Mouse (Mus musculus): ENCODE measurements around the gene Tmem126a. TPM values are rescaled to one million over a fixed set of nuclear protein-coding genes. Genes with fewer than 3 reads are reported as not detected.

Gene Tmem126a
- polyA plus RNA-seq, 1 experiment from 2014 or later, result 39.7 TPM

DNA sequence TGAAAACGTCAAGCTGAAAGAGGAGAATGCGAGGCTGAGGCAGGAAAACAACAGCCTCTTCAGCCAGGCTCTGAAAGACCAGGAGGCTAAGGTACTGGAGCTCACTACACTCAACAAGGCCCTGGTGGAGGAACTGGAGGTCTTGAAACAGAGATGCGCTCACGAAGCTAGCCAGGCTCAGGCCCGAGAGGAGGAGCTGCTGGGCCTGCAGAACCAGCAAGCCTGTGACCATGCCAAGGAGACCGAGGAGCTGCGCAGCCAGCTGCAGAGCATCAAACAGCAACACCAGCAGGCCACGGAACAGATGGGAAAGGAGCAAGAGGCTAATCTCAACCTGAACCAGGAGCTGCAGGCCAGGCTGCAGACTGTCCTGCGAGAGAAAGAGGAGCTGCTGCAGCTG, 30.0 kb downstream of the Tmem126a start:
- 53% methylated on average over 9 of the region's 9 CpGs for WGBS (ENCODE audit: insufficient replicate concordance)
- Histone ChIP-seq H3K27me3 (ENCODE audit: control insufficient read depth, insufficient read depth, low read depth, low read length) (no peaks in the 10 kb centered on the region), H3K9me3 (replicated peaks; ENCODE audit: control insufficient read depth, low read length) (no peaks in the 10 kb centered on the region), H3K4me3 (ENCODE audit: low read depth, low read length) (peak overlapping the region; percentile 42; the same call in 1 of the 2 replicates), H3K4me1 (ENCODE audit: control insufficient read depth, low read depth, low read length) (no peaks in the 10 kb centered on the region), H3K27ac (ENCODE audit: low read length) (no peak overlapping the region), H3K9ac (ENCODE audit: low read depth, low read length) (no peak overlapping the region), H3K4me2 (ENCODE audit: low read depth, low read length) (peak overlapping the region; percentile 63; the same call in 1 of the 2 replicates), H3K36me3 (ENCODE audit: control insufficient read depth, insufficient read depth) (no peaks in the 10 kb centered on the region)
- no peak for ATAC-seq (ENCODE audit: low read depth)

DNA sequence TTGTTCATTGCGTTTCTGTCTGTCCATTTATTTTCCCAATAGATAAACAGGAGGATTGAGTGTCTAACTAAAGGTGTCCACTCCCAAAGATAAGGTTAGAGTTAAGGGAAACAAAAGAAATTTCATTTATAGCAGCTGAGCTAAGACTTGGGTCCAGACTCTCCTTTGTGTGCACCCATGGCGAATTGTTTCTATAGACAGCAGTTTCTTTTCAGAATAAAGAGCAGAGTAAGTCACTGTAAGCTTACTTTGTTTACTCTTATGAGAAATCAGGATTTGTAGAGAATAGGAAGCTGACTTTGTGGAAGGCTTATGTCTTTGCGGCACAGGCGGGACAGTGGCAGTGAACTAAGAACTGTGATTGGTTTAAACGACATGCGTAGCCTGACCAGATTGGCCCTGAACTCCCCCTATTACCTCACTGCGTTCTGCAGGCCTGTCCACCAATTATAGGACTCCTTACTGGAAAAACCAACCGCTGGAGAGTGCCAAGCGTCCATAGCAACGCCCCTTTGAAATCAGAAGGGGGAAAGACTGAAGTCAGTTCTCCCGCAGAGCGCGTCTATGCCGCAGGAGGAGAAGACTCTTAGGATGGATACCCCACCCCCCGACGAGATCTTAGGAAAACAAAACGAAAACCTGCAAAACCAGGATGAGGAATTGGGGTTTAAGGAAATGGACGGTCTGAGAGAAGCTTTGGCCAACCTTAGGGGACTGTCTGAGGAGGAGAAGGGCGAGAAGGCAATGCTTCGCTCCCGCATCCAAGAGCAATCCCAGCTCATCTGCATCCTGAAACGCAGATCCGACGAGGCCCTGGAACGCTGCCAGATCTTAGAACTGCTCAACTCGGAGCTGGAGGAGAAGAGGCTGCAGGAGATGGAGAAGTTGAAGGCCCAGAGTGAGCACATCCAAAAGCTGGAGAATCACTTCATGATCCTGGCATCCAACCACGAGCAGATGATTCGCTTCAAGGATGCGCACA, 30.7 kb downstream of the Tmem126a start, which contains the start of gene Ccdc89:
TSS of gene Ccdc89 (plus strand) at position 558 of the 982 bp plus-strand sequence.
- no peaks in the 10 kb centered on the region for H3K4me1 ChIP-seq (ENCODE audit: control insufficient read depth, low read depth, low read length)
- 24% methylated on average over 29 of the region's 29 CpGs for WGBS (ENCODE audit: insufficient replicate concordance)
- peak within 1 kb of the TSS; percentile 63 for H3K4me2 ChIP-seq (ENCODE audit: low read depth, low read length)
- no peaks in the 10 kb centered on the region for H3K36me3 ChIP-seq (ENCODE audit: control insufficient read depth, insufficient read depth)
- H3K27ac ChIP-seq (ENCODE audit: low read length), result no peak within 1 kb of the TSS
- H3K4me3 ChIP-seq (ENCODE audit: low read depth, low read length), result peak within 1 kb of the TSS; percentile 42
- peak; percentile 96 for ATAC-seq (ENCODE audit: low read depth)
- H3K9ac ChIP-seq (ENCODE audit: low read depth, low read length), result no peak within 1 kb of the TSS
- no peaks in the 10 kb centered on the region for H3K27me3 ChIP-seq (ENCODE audit: control insufficient read depth, insufficient read depth, low read depth, low read length)
- no peaks in the 10 kb centered on the region for H3K9me3 ChIP-seq (replicated peaks; ENCODE audit: control insufficient read depth, low read length)

DNA sequence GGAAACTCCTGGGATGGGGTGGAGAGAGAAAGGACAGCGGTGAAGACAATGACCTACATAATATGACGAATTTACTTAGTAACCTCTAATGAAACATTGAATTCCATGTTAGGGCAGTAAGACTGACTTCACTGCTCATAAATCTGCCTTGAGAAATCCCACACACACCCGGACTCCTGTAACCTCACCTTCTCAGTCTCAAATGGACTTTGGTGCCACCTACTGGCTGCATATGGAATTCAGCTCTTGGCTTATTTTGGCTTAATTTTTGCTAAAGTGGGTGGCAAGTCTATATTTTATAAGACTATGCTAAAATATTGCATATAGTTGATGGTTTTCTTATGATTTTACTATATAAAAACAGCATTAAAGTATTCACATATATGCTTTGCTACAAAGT, 47.1 kb downstream of the Tmem126a start:
- H3K4me3 ChIP-seq (ENCODE audit: low read depth, low read length), result no peak overlapping the region
- H3K9ac ChIP-seq (ENCODE audit: low read depth, low read length), result no peak overlapping the region
- no peak overlapping the region for H3K27ac ChIP-seq (ENCODE audit: low read length)
- H3K36me3 ChIP-seq (ENCODE audit: control insufficient read depth, insufficient read depth), result no peaks in the 10 kb centered on the region
- 34% methylated on average over 3 of the region's 3 CpGs for WGBS (ENCODE audit: insufficient replicate concordance)
- H3K27me3 ChIP-seq (ENCODE audit: control insufficient read depth, insufficient read depth, low read depth, low read length), result no peaks in the 10 kb centered on the region
- no peaks in the 10 kb centered on the region for H3K4me1 ChIP-seq (ENCODE audit: control insufficient read depth, low read depth, low read length)
- no peaks in the 10 kb centered on the region for H3K9me3 ChIP-seq (replicated peaks; ENCODE audit: control insufficient read depth, low read length)
- ATAC-seq (ENCODE audit: low read depth), result no peak
- no peak overlapping the region for H3K4me2 ChIP-seq (ENCODE audit: low read depth, low read length)

Other genes with a start within 250 kb of the Tmem126a start
- not detected in 2 replicates for gene Ccdc83, start 191.5 kb downstream of the Tmem126a start, polyA plus RNA-seq (2015; fragmentation: Nextera tagmentation; extraction: Ambion mirVana)
- 0.69 and 0.99 TPM in 2 replicates for gene Sytl2, start 155.0 kb downstream of the Tmem126a start, polyA plus RNA-seq (2015; fragmentation: Nextera tagmentation; extraction: Ambion mirVana)
- 0.12 and 0.18 TPM in 2 replicates for gene Ccdc89, start 30.7 kb downstream of the Tmem126a start, polyA plus RNA-seq (2015; fragmentation: Nextera tagmentation; extraction: Ambion mirVana)
- gene Crebzf, start 14.5 kb downstream of the Tmem126a start, polyA plus RNA-seq (2015; fragmentation: Nextera tagmentation; extraction: Ambion mirVana), result 5.0 and 5.6 TPM in 2 replicates
- gene Tmem126b, start 18.8 kb upstream of the Tmem126a start, polyA plus RNA-seq (2015; fragmentation: Nextera tagmentation; extraction: Ambion mirVana), result 11.2 and 12.1 TPM in 2 replicates
- gene Dlg2, start 19.4 kb upstream of the Tmem126a start, polyA plus RNA-seq (2015; fragmentation: Nextera tagmentation; extraction: Ambion mirVana), result 0.35 and 0.51 TPM in 2 replicates